Mouse (Mus musculus) A20 (cell line): ENCODE measurements around the gene Macrod2.

Experiments
- DNase-seq: peaks from one replicate; pipeline ENCODE4 v3.0.0-alpha.2; 2011; ENCODE audit warnings: low read depth, low spot score

The Macrod2 gene

DNA sequence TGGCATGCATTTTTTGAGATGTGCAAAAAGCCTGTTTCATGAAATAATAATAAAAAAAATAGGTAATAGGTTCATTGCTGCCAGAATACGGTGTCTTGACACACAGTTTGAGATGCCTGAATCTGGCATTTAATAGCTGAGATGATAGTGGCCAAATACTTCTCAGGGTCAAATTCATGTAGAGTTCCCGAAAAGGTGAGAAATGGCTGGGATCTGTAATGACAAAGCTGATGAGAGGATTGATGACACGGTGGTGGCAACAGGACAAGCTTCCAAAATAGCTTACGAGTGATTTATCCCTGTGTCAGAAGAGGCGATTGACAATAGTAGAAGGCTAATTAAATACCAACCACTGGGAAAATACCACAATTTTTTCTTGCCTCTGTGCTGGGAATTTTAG is 1436.4 kb downstream of the Macrod2 start:
- DNase-seq, result no peak

DNA sequence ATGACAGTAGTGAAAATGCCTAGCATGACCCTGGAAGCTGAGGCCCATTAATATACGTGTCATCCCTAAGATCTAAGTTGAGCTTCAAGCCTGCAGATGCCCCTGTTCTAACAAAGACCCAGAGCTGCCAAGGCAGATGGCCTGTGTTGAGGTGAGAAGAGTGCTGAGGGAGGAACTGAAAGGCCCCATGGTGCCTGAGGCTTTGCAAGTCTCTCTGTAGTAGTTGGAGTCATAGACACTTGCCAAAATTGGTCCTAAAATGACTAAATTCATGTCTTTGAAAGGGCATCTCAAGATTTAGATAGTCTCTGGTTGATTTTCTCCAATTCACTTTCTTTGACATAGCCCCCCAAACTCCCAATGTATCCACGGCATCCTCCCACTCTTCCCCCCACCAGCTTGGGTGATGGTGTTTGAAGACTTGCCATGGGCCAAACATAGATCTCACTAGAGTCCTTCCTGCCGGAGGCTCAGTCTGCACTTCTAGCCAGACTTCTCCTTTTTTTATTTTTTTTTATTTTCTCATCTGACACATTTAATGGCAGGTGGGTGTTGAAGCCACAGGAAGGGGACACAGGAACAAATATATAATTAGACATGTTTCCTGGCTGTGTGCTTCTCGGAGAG is 1439.2 kb downstream of the Macrod2 start:
- no peak for DNase-seq

DNA sequence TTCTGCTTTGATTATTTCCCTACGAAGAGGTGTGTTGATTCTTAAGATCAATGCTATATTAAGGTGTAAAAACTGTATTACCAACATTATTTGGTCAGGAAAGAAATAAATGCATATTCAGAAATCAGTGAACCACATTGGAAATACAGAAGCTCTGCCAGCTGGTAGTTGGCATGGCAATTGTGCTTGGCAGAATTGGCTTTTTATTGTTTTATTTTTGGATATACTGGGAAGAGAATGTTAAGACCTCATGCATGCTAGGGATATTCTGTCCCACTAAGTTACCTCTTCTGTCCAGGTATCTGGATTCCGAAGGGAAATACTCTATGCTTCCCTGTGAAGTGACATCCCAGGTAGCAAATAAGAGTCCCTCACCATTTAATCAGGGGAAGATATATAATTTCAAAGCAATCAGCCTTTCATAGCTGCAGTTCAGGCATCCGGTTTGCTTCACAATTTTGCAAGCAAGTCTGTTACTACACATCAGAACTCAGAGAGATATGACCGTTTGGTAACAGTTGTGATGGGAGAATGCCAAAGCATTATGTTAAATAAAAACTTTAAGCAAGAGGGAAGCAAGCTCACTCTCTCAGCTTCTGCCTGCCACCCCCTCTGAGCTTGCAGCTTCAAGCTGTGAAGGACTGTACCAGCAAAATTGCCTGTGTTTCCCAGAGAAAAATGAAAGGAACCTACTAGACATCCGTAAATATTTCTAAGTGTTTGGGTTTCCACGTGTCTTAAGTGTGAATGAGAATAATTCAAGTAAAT is 1449.5 kb downstream of the Macrod2 start:
- DNase-seq, result no peak

- DNase-seq, result no peak
Observed at GRCm38 (mm10) chr2:141859220-141859619, 1464.1 kb downstream of the Macrod2 start.

DNA sequence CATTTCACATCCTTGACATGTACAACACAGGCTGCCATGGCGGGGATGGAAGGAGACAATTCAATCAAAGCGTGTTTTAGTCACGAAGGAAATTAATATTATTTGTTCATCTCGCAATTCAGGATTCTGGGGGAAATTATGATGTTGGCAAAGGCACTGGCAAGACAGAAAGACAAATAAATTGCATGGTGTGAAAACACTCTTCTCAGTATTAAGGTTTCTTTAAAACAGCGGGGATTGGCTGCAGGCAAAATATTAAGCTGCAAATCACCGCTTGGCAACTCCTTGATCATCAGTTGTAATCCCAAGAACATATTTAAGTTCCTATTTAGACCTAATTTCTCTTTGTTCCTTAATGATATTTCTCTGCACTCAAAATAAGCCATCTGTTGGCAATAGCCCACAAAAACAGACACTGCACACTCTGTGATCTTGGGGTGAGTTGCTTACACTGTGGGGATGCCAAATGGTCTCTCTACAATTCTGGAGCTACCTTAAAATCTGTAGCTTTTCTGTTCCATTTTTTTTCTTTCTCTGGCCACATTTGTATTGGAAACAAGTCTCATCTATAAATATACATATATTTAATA is 1466.7 kb downstream of the Macrod2 start:
- no peak for DNase-seq

- DNase-seq, result no peak
Observed at GRCm38 (mm10) chr2:141862531-141863265, 1467.6 kb downstream of the Macrod2 start.

GRCm38 (mm10) chr2:141863628-141864165 is 1468.6 kb downstream of the Macrod2 start:
- no peak for DNase-seq

DNA sequence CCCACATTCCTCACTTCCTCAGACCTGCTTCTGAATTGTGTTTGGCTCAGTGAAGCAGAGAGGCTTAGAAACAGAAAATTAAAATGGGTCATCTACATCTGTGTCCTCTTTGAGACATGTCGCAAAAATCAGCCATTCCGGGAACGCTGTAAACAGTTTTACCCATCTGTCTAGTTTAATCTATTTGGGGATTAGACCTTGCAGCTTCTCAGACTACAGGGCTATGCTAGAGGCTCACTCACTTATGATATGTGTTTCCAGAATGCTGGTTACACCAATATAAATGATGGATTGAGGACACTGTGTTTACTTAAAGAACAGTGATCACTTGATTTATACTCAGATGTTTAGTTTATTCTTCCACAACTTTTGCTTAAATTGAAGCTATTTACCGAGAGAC is 1475.8 kb downstream of the Macrod2 start:
- DNase-seq, result no peak

DNA sequence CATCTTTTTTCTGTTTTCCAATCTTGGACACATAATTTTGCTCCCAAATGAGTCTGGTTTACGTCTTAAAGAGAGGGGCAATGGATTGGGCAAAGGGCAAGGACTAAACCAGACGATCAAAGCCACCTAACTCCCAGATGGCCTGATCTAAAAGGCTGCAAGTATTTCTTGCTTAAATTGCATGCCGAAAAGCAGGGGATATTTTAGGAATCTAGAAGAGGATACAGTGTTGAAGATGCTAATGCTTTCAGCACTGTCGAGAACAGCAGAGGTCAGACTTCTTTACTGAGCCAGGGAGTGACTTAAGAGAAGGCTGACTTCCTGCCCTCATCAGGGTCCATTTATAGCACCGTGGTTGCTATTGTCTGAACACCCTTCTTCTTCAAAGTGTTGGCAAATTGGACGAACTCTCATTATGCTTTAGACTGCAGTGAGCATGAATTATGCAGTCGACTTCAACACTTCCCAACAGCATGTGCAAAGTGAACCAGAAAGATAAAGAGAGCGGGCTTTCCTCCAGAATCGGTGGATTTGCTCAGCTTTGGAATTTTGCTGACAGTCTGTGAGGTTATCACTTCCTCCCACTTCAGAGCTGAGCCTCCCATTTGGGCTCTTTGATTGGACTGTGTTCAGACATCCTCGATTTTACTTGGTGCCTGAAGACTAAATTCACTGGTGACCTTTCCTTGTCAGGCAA is 1481.2 kb downstream of the Macrod2 start:
- no peak for DNase-seq

DNA sequence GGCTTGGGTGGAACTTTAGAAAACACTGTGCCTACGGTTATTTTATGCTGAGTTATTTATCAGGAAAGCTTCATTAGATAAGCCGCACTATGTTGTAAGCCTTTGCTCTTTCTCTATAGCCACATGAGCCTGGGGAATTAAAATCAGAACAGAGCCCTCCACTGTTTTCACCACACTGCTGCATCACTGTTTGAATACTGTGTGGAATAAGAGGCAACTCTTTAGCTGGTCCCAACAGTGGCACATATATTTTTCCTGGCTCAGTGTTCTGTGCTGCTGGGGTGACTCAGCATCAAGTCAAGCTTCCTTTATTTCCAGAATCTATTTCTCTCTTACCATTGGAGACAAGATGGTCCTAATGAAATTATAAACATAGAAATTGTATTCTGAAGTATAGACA is 1481.8 kb downstream of the Macrod2 start:
- no peak for DNase-seq

DNA sequence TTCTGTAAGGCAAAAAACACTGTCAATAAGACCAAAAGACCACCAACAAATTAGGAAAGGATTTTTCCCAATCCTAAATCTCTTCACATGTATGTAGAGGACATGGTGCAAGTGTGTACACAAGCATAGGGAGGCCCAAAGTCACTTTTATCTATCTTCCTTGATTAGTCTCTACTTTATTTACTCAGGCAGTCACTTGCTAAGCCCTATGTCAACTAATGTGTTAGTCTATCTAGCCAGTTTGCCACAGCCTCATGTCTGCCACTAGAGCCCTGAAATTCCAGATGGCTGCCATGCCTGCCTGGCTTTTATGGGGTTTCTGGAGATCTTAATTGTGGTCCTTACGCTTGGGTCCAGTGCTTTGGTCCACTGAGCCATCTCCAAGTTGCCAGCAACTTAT is 1483.4 kb downstream of the Macrod2 start:
- no peak for DNase-seq

DNA sequence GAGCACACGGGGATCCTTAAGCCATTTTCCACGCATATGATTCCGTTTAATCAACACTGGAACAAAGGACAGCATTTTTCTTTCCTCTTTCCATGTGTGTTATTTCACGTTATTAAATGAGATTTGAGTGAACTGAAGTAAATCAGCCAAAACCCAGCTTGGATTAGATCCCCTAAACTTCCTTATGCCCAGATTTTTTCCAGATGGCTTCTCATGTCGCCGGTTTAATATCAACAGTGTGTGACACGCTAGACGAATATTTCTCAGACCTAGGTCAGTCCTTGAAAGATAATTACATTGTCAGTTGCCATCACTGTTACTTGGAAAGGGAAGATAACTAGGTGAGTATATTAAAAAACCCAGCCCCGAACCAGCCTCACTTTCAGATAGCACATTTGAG is 1484.6 kb downstream of the Macrod2 start:
- DNase-seq, result no peak

DNA sequence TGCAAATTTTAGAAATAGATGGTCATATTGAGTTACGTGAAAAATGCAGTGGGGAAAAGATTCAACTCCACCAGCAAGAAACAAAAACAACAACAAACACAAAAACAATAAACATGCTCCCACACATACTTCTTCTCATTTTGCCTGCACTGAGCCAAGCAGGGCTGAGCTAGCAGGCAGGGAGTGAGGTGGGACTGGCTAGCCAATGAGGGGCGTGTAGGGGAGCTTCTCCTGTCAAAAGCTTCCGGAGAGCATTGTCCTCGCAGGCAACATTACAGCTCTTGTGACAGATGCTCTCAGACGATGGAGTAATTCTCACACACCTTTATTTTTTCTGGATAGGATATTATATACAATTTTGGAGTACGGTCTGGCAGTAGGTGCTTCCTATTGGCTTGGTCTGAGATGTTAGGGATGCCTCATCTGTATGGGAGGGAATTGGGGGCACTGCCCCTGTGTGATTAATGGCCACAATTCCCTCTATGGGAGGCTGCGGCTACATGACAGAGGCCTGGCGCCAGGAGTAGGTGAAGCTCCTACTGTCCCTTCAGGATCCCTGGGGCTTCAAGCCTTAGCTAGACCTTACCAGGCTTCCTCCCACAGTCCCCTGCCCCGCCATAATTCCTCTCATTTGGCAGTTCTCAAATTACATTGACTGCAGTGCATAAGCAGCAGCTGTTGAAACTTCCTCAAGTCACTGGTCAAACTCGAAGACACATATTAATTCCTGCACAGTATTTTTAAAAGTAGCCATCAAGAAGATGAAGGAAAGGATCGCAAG is 1491.8 kb downstream of the Macrod2 start:
- DNase-seq, result no peak

GRCm38 (mm10) chr2:141889497-141889896 is 1494.4 kb downstream of the Macrod2 start:
- no peak for DNase-seq

GRCm38 (mm10) chr2:141897951-141898350 is 1502.8 kb downstream of the Macrod2 start:
- DNase-seq, result no peak

DNA sequence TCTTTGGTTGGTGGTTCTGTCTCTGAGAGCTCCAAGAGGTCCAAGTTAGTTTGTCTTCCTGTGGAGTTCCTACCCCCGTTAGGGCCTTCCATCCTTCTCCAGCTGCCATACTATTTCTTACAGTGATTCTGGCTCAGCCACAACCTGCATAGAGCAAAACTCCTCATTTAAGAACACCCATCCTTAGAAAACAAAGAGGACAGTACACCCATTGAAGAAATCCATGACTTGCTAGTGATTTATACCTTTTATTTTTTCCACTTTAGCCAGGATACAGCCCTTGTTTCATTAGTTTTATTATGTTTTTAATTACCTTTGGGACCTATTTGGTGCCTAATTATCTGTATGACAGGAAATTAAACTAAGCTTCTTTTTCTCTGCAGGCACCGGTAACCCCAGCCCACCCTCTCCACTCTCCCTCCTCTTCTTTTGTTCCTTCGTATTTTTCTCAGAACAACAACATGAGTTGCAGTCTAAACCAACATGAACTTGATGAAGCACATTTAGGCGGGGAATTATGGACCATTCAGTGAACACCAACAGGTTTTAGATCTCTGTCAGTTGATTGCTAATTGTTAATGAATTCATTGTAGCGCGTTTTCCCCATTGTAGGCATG is 1516.8 kb downstream of the Macrod2 start:
- DNase-seq, result no peak

GRCm38 (mm10) chr2:141913486-141913885 is 1518.4 kb downstream of the Macrod2 start:
- DNase-seq, result no peak

DNA sequence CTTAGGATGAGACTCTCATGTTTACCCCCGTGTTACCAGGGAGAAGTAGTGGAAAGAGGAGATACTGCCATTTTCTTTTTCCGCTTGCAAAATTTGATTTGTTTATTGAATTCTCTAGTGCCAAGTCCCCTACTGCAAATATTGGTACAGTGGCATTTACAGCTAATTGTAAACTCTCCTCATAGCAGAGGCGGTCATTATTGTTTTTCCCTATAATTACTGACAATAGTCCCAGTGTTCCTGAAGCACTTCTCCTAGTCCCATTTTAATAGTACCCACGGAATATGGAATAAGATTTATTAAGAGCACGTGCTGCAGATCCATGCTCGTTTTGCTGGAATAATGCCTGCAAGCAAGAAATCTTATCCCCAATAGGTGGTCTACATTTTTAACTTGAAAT is 1518.8 kb downstream of the Macrod2 start:
- no peak for DNase-seq

DNA sequence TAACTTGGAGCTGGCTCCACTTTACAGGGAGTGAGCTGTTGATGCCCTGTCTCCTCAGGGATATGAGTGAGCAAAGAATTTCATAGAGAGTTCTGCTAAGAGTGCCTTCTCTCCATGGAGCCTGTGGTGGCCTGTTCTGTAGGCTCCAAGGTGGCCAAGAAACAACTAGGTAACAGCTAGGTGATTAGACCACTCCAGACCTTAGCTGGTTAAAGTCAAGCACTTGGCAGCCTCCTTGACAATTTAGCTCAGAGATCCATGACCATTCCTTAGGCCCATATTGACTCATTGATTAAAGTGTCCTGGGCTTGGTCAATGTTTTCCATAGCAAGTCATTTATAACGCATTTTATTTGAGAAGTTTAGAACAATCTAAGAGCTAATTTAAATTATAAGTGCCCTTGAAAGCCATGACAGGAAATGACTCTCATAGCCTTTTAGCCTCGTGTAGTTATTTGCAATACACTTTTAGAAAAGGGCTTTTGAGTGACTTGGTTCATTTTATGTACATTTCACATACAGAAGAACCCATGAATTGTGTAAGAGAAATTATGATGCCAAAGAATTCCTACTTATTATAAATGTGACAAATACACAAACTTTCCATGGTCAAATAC is 1525.4 kb downstream of the Macrod2 start:
- no peak for DNase-seq

DNA sequence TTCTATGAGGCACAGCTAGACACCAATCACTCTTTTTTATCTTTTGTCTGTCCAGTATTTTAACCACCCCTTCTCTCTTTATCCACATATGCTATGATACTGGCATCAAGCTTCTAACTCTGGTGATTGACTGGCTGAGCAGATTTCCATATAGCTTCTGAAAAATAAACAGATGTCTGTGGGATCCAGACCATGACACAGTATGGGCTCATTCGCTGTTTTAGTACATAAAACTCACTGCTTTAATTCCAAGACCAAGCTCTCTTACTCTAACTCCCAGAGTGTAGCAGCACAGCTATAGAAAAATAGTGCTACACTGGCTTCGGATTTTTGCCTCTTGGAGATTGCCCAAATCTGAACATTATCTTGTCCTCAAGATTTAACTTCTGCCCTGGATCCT is 1540.0 kb downstream of the Macrod2 start:
- no peak for DNase-seq
